Mouse (Mus musculus) forebrain, embryonic 11.5 days (tissue): ENCODE data around the gene Zfp148. TPM values are rescaled to one million over a fixed set of nuclear protein-coding genes. Genes with fewer than 3 reads are reported as not detected.

ENCODE experiments used
- ATAC-seq: fragments of 200-750 bp; cut with Nextera tagmentation; replicated peaks from 2 replicates; pipeline ENCODE4 v1.8.0; 2017; ENCODE audit warnings: moderate TSS enrichment; ENCODE audit not compliant: low FRiP score
- DNase-seq: peaks from one replicate; pipeline ENCODE4 v3.0.0-alpha.2; 2017; ENCODE audit warnings: low spot score
- H3K27ac ChIP-seq: fragments of 300-500 bp; sonication (generic); 2 replicates; pipeline ENCODE4 v1.5.1; 2014; ENCODE audit warnings: low read depth, low read length
- H3K27me3 ChIP-seq: fragments of 300-500 bp; sonication (generic); 2 replicates; pipeline ENCODE4 v1.6.1; 2014; ENCODE audit warnings: mild to moderate bottlenecking, low read length, mixed read lengths; ENCODE audit not compliant: control insufficient read depth, insufficient read depth
- H3K36me3 ChIP-seq: fragments of 300-500 bp; sonication (generic); 2 replicates; pipeline ENCODE4 v1.6.1; 2014; ENCODE audit warnings: mild to moderate bottlenecking, low read length, moderate library complexity, mixed read lengths; ENCODE audit not compliant: control insufficient read depth, insufficient read depth
- H3K4me1 ChIP-seq: fragments of 300-500 bp; sonication (generic); replicated peaks from 2 replicates; pipeline ENCODE4 v1.6.1; 2014; ENCODE audit warnings: low read length, mixed read lengths; ENCODE audit not compliant: control insufficient read depth, insufficient read depth
- H3K4me2 ChIP-seq: fragments of 300-500 bp; sonication (generic); 2 replicates; pipeline ENCODE4 v1.6.1; 2014; ENCODE audit warnings: low read depth, mild to moderate bottlenecking, low read length, moderate library complexity, mixed read lengths; ENCODE audit not compliant: severe bottlenecking
- H3K4me3 ChIP-seq: fragments of 300-500 bp; sonication (generic); 2 replicates; pipeline ENCODE4 v1.5.1; 2014; ENCODE audit warnings: low read depth, low read length
- H3K9ac ChIP-seq: fragments of 300-500 bp; sonication (generic); 2 replicates; pipeline ENCODE4 v1.6.1; 2014; ENCODE audit warnings: low read length
- H3K9me3 ChIP-seq: fragments of 300-500 bp; sonication (generic); 2 replicates; pipeline ENCODE4 v1.6.1; 2016; ENCODE audit warnings: low read length, mixed read lengths; ENCODE audit not compliant: control insufficient read depth
- WGBS: fragments of 180-500 bp; shearing (Covaris S2); extraction: QIAGEN DNeasy Blood & Tissue Kit; methylation state at CpG from one replicate; pipeline ENCODE4 v1.1.7; 2014; 5-methylcytosine and 5-hydroxymethylcytosine counted together
- polyA plus RNA-seq: library from polyadenylated mRNA; unstranded; fragments of >200 nt; fragmentation: Nextera tagmentation; extraction: Ambion mirVana; gene quantifications from 2 replicates; pipeline ENCODE4 v1.2.1, GENCODE M21; 2014

Gene Zfp148
- polyA plus RNA-seq, 1 experiment from 2014 or later: 54.1 TPM

GRCm38 (mm10) chr16:33518236-33518635 is 137.6 kb downstream of the Zfp148 start:
- H3K4me2 ChIP-seq: no peak overlapping the region
- 82% methylated on average over 7 of the region's 7 CpGs for WGBS
- no peak overlapping the region for H3K4me3 ChIP-seq
- no peaks in the 10 kb centered on the region for H3K27me3 ChIP-seq
- no peak overlapping the region for H3K27ac ChIP-seq
- no peaks in the 10 kb centered on the region for H3K36me3 ChIP-seq
- no peaks in the 10 kb centered on the region for H3K9me3 ChIP-seq
- DNase-seq (no peak), ATAC-seq (no peak)
- H3K4me1 ChIP-seq: no peaks in the 10 kb centered on the region; the same call in 1 of the 2 replicates
- H3K9ac ChIP-seq: no peak overlapping the region

GRCm38 (mm10) chr16:33519916-33520568 is 139.4 kb downstream of the Zfp148 start:
- no peaks in the 10 kb centered on the region; the same call in 1 of the 2 replicates for H3K4me1 ChIP-seq
- 89% methylated on average over 6 of the region's 6 CpGs for WGBS
- no peak overlapping the region for H3K4me3 ChIP-seq
- DNase-seq (no peak), ATAC-seq (no peak)
- no peak overlapping the region for H3K4me2 ChIP-seq
- no peaks in the 10 kb centered on the region for H3K27me3 ChIP-seq
- H3K27ac ChIP-seq: no peak overlapping the region
- H3K36me3 ChIP-seq: no peaks in the 10 kb centered on the region
- H3K9me3 ChIP-seq: no peaks in the 10 kb centered on the region
- no peak overlapping the region for H3K9ac ChIP-seq

- ATAC-seq (no peak), DNase-seq (no peak)
- Histone ChIP-seq H3K9ac (no peak overlapping the region), H3K27me3 (no peaks in the 10 kb centered on the region), H3K36me3 (no peaks in the 10 kb centered on the region), H3K4me2 (no peak overlapping the region), H3K4me1 (no peaks in the 10 kb centered on the region; the same call in 1 of the 2 replicates), H3K27ac (no peak overlapping the region), H3K4me3 (no peak overlapping the region), H3K9me3 (no peaks in the 10 kb centered on the region)
- WGBS: 77% methylated on average over 4 of the region's 4 CpGs
Observed at GRCm38 (mm10) chr16:33522516-33522915, 141.9 kb downstream of the Zfp148 start.

GRCm38 (mm10) chr16:33523571-33523970 is 142.9 kb downstream of the Zfp148 start:
- no peaks in the 10 kb centered on the region for H3K27me3 ChIP-seq
- no peaks in the 10 kb centered on the region; the same call in 1 of the 2 replicates for H3K9me3 ChIP-seq
- H3K4me3 ChIP-seq: no peak overlapping the region
- no peaks in the 10 kb centered on the region for H3K36me3 ChIP-seq
- WGBS: 71% methylated on average over 10 of the region's 10 CpGs
- DNase-seq (no peak), ATAC-seq (no peak)
- H3K4me1 ChIP-seq: no peaks in the 10 kb centered on the region; the same call in 1 of the 2 replicates
- no peak overlapping the region for H3K4me2 ChIP-seq
- H3K9ac ChIP-seq: no peak overlapping the region
- H3K27ac ChIP-seq: no peak overlapping the region

GRCm38 (mm10) chr16:33529502-33530454 is 149.1 kb downstream of the Zfp148 start:
- no peaks in the 10 kb centered on the region for H3K36me3 ChIP-seq
- H3K9me3 ChIP-seq: no peaks in the 10 kb centered on the region; the same call in 1 of the 2 replicates
- peaks cover 5% of the 10 kb centered on the region; the same call in 1 of the 2 replicates for H3K4me1 ChIP-seq
- no peak for ATAC-seq
- H3K4me2 ChIP-seq: no peak overlapping the region
- WGBS: 71% methylated on average over 11 of the region's 11 CpGs
- no peak overlapping the region for H3K27ac ChIP-seq
- H3K9ac ChIP-seq: no peak overlapping the region
- no peak overlapping the region for H3K4me3 ChIP-seq
- no peaks in the 10 kb centered on the region for H3K27me3 ChIP-seq
- no peak for DNase-seq

- ATAC-seq (no peak), DNase-seq (no peak)
- peaks cover 5% of the 10 kb centered on the region; the same call in 1 of the 2 replicates for H3K4me1 ChIP-seq
- no peak overlapping the region for H3K4me2 ChIP-seq
- no peaks in the 10 kb centered on the region; the same call in 1 of the 2 replicates for H3K9me3 ChIP-seq
- H3K4me3 ChIP-seq: no peak overlapping the region
- no peaks in the 10 kb centered on the region for H3K27me3 ChIP-seq
- 87% methylated on average over 8 of the region's 8 CpGs for WGBS
- no peak overlapping the region for H3K9ac ChIP-seq
- H3K27ac ChIP-seq: no peak overlapping the region
- H3K36me3 ChIP-seq: no peaks in the 10 kb centered on the region
Observed at GRCm38 (mm10) chr16:33531184-33531583, 150.5 kb downstream of the Zfp148 start.

- no peak for ATAC-seq
- no peak overlapping the region for H3K4me2 ChIP-seq
- no peak overlapping the region for H3K9ac ChIP-seq
- H3K36me3 ChIP-seq: no peaks in the 10 kb centered on the region
- H3K27me3 ChIP-seq: no peaks in the 10 kb centered on the region
- DNase-seq: no peak
- H3K4me1 ChIP-seq: no peaks in the 10 kb centered on the region
- no peaks in the 10 kb centered on the region for H3K9me3 ChIP-seq
- H3K27ac ChIP-seq: no peak overlapping the region
- no peak overlapping the region for H3K4me3 ChIP-seq
- 84% methylated on average over 8 of the region's 8 CpGs for WGBS
Observed at GRCm38 (mm10) chr16:33536456-33536855, 155.8 kb downstream of the Zfp148 start.

GRCm38 (mm10) chr16:33537499-33538225 is 157.0 kb downstream of the Zfp148 start:
- H3K9ac ChIP-seq: no peak overlapping the region
- H3K9me3 ChIP-seq: no peaks in the 10 kb centered on the region
- no peak overlapping the region for H3K4me3 ChIP-seq
- no peak for ATAC-seq
- DNase-seq: no peak
- H3K27me3 ChIP-seq: no peaks in the 10 kb centered on the region
- H3K4me1 ChIP-seq: no peaks in the 10 kb centered on the region
- no peak overlapping the region for H3K4me2 ChIP-seq
- 88% methylated on average over 21 of the region's 21 CpGs for WGBS
- no peak overlapping the region for H3K27ac ChIP-seq
- H3K36me3 ChIP-seq: no peaks in the 10 kb centered on the region
